In genomic region chr2:138447681-138448080, GRCm38 (mm10) we compare ENCODE assay signal across 22 mouse cellular contexts.
A peak's percentile ranks its signal among the peaks of the same experiment; 100 is the strongest.
DNase-seq lines count a peak whose midpoint lies in the region; TF ChIP-seq lines count a peak whose summit lies in the region.
"Had no signal": no experiment of that assay in that cellular context is flagged by ENCODE, and none has a peak within 500 bp of the region (broad histone marks: within the 10 kb centered on the region; RNA-seq: fewer than 3 reads in every experiment).

No protein-coding gene starts in this region.

- H3K4me3 ChIP-seq in cerebellum, adult 2 months (replicated peaks; ENCODE audit: insufficient read depth, low read depth, low read length), result no peak overlapping the region
- H3K4me3 ChIP-seq: embryonic facial prominence, embryonic 12.5 days; forebrain, embryonic 15.5 days; hindbrain, embryonic 13.5 days; limb, embryonic 10.5 days; limb, embryonic 15.5 days; liver, embryonic 13.5 days; megakaryocyte, embryonic 14.5 days; midbrain, embryonic 12.5 days had no signal

- no peaks in the 10 kb centered on the region for H3K4me1 ChIP-seq in cerebellum, adult 2 months (ENCODE audit: control insufficient read depth, insufficient read depth, low read length)
- H3K4me1 ChIP-seq: embryonic facial prominence, embryonic 12.5 days; hindbrain, embryonic 13.5 days; limb, embryonic 15.5 days; liver, embryonic 13.5 days; megakaryocyte, embryonic 14.5 days had no signal

- no peak overlapping the region for H3K27ac ChIP-seq in cerebellum, adult 2 months (ENCODE audit: insufficient read depth, low read length)
- H3K27ac ChIP-seq: embryonic facial prominence, embryonic 12.5 days; forebrain, embryonic 15.5 days; limb, embryonic 10.5 days; limb, embryonic 15.5 days; liver, embryonic 13.5 days; midbrain, embryonic 12.5 days had no signal

- intact Hi-C loops in left cerebral cortex, postnatal 4 days (cut with DNase I), result no loop called here

- H3K27me3 ChIP-seq in cerebellum, adult 2 months (ENCODE audit: control insufficient read depth, insufficient read depth, low read length), result no peaks in the 10 kb centered on the region
- H3K27me3 ChIP-seq: embryonic facial prominence, embryonic 12.5 days; forebrain, embryonic 15.5 days; hindbrain, embryonic 13.5 days; limb, embryonic 15.5 days; liver, embryonic 13.5 days; megakaryocyte, embryonic 14.5 days had no signal

- TF ChIP-seq CTCF in cerebellum, adult 2 months (IDR thresholded peaks at IDR 0.05; ENCODE audit: borderline replicate concordance, insufficient read depth, low read depth, low read length), result no peak

- WGBS in cerebellum, adult 2 months, result 41% methylated on average over 3 of the region's 3 CpGs

- DNase-seq in left cerebral cortex, postnatal 4 days, result peak; percentile 16
- no peak for DNase-seq in left cerebral cortex, adult 11 months (ENCODE audit: low spot score)
- peak; percentile 47 to 84 for DNase-seq in cerebellum, adult 2 months
- DNase-seq in cerebellum, postnatal 14 days, result peak; percentile 91 to 93
- DNase-seq in frontal cortex, postnatal 10 days (ENCODE audit: low spot score in 2 of 2), result no peak
- no peak for DNase-seq in urinary bladder, postnatal 10 days (ENCODE audit: low spot score)
- DNase-seq: adrenal gland, postnatal 36 days; B cell, adult 2 months; embryo, embryonic 11 days; kidney, adult 11 months; kidney, postnatal 14 days; liver, embryonic 13.5 days; lung, adult 18-20 months; lung, postnatal 4 days; thymus, postnatal 4 days had no signal

- TF ChIP-seq POLR2A in cerebellum, adult 2 months (IDR thresholded peaks at IDR 0.05; ENCODE audit: borderline replicate concordance, insufficient read depth, low read length), result no peak

Comparison
In these comparisons a context has a peak if more than half of its experiments do, and no peak if none do; other contexts are left out.
1. DNase-seq: peak in left cerebral cortex, postnatal 4 days (single experiment), cerebellum, adult 2 months (2 of 2) and cerebellum, postnatal 14 days (2 of 2); none in left cerebral cortex, adult 11 months (single experiment), frontal cortex, postnatal 10 days (0 of 2) and urinary bladder, postnatal 10 days (single experiment).